Mouse (Mus musculus): Measurements from ENCODE around the gene Sap30.

- TF ChIP-seq CTCF (IDR thresholded peaks at IDR 0.05; ENCODE audit: borderline replicate concordance, insufficient read depth, low read depth, low read length) (no peak), POLR2A (IDR thresholded peaks at IDR 0.05; ENCODE audit: borderline replicate concordance, insufficient read depth, low read length) (no peak)
Measured at GRCm38 (mm10) chr8:57478406-57478805, 9.3 kb downstream of the Sap30 start.

Data from cerebellum, adult 2 months (tissue).